Mouse (Mus musculus) right cerebral cortex, postnatal 36 days (tissue): ENCODE results near the gene 9930021J03Rik.

Source experiments
- DNase-seq, 2 experiments: peaks; one replicate each; pipeline ENCODE4 v3.0.0; 2022; ENCODE audit warnings: low spot score in 2 of 2, mixed read lengths in 1 of 2

The 9930021J03Rik gene

GRCm38 (mm10) chr19:29695071-29695470, 110.7 kb downstream of the 9930021J03Rik start:
- no peak for DNase-seq

- peak; percentile 51 to 71 for DNase-seq
Observed at GRCm38 (mm10) chr19:29683844-29684540, 121.8 kb downstream of the 9930021J03Rik start.

- no peak for DNase-seq
Observed at GRCm38 (mm10) chr19:29680182-29681152, 125.3 kb downstream of the 9930021J03Rik start.

- no peak for DNase-seq
Observed at GRCm38 (mm10) chr19:29678181-29678778, 127.5 kb downstream of the 9930021J03Rik start.

- no peak for DNase-seq
Observed at GRCm38 (mm10) chr19:29676479-29677193, 129.2 kb downstream of the 9930021J03Rik start.

GRCm38 (mm10) chr19:29675562-29676078, 130.2 kb downstream of the 9930021J03Rik start:
- no peak for DNase-seq

- no peak for DNase-seq
Observed at GRCm38 (mm10) chr19:29674946-29675345, 130.8 kb downstream of the 9930021J03Rik start.

GRCm38 (mm10) chr19:29672660-29673059, 133.1 kb downstream of the 9930021J03Rik start:
- DNase-seq, result no peak

GRCm38 (mm10) chr19:29671160-29671559, 134.6 kb downstream of the 9930021J03Rik start:
- no peak for DNase-seq

- no peak for DNase-seq
Observed at GRCm38 (mm10) chr19:29670247-29670646, 135.5 kb downstream of the 9930021J03Rik start.

GRCm38 (mm10) chr19:29668135-29668534, 137.7 kb downstream of the 9930021J03Rik start:
- DNase-seq, result no peak

- DNase-seq, result no peak
Observed at GRCm38 (mm10) chr19:29666965-29667594, 138.7 kb downstream of the 9930021J03Rik start.

- no peak for DNase-seq
Observed at GRCm38 (mm10) chr19:29666164-29666563, 139.6 kb downstream of the 9930021J03Rik start.

GRCm38 (mm10) chr19:29664934-29665333, 140.9 kb downstream of the 9930021J03Rik start:
- no peak for DNase-seq
